Mouse (Mus musculus) splenic B cell, adult 2 months (primary cell): ENCODE data around the gene Gm10719.
A peak's percentile ranks its signal among the peaks of the same experiment; 100 is the strongest.
"Not testable (repeated sequence)": the region's sequence is repeated elsewhere in the genome, so short reads cannot be mapped to it uniquely, and the experiment has no call there.

ENCODE experiments used
- DNase-seq: peaks from one replicate; pipeline ENCODE4 v3.0.0-alpha.2; 2011; ENCODE audit warnings: low read depth, low spot score
- H3K27me3 ChIP-seq: 2 replicates; pipeline ENCODE4 v1.6.1; 2012; ENCODE audit warnings: mild to moderate bottlenecking, low read length, moderate library complexity, mixed read lengths; ENCODE audit not compliant: control insufficient read depth, poor library complexity, insufficient read depth, severe bottlenecking
- H3K36me3 ChIP-seq: 2 replicates; pipeline ENCODE4 v1.6.1; 2012; ENCODE audit warnings: mild to moderate bottlenecking, low read length, moderate library complexity, mixed read lengths; ENCODE audit not compliant: control insufficient read depth, poor library complexity, insufficient read depth, severe bottlenecking

Gm10719 gene

GRCm38 (mm10) chr9:3019835-3020727, 2.9 kb downstream of the Gm10719 start:
- H3K36me3 ChIP-seq, H3K27me3 ChIP-seq, DNase-seq: not testable (repeated sequence)

DNA sequence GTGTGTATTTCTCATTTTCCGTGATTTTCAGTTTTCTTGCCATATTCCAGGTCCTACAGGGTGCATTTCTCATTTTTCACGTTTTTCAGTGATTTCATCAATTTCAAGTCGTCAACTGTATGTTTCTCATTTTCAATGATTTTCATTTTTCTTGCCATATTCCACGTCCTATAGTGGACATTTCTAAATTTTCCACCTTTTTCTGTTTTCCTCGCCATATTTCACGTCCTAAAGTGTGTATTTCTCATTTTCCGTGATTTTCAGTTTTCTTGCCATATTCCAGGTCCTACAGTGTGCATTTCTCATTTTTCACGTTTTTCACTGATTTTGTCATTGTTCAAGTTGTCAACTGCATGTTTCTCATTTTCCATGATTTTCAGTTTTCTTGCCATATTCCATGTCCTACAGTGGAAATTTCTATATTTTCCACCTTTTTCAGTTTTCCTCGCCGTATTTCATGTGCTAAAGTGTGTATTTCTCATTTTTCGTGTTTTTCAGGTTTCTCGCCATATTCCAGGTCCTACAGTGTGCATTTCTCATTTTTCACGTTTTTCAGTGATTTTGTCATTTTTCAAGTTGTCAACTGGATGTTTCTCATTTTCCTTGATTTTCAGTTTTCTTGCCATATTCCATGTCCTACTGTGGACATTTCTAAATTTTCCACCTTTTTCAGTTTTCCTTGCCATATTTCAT, 5.3 kb downstream of the Gm10719 start:
- not testable (repeated sequence) for H3K27me3 ChIP-seq, H3K36me3 ChIP-seq
- DNase-seq, result peak; percentile 41

DNA sequence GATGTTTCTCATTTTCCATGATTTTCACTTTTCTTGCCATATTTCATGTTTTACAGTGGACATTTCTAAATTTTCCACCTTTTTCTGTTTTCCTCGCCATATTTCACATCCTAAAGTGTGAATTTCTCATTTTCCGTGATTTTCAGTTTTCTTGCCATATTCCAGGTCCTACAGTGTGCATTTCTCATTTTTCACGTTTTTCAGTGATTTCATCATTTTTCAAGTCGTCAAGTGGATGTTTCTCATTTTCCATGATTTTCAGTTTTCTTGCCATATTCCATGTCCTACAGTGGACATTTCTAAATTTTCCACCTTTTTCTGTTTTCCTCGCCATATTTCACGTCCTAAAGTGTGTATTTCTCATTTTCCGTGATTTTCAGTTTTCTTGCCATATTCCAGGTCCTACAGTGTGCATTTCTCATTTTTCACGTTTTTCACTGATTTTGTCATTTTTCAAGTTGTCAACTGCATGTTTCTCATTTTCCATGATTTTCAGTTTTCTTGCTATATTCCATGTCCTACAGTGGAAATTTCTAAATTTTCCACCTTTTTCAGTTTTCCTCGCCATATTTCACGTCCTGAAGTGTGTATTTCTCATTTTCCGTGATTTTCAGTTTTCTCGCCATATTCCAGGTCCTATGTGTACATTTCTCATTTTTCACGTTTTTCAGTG, 6.2 kb downstream of the Gm10719 start, which contains the start of gene Gm10718:
TSS of gene Gm10718 (plus strand) at position 236 of the 673 bp plus-strand sequence.
- not testable (repeated sequence) for H3K27me3 ChIP-seq, H3K36me3 ChIP-seq, DNase-seq

GRCm38 (mm10) chr9:3023985-3024648, 6.9 kb downstream of the Gm10719 start:
- not testable (repeated sequence) for H3K36me3 ChIP-seq, H3K27me3 ChIP-seq, DNase-seq

DNA sequence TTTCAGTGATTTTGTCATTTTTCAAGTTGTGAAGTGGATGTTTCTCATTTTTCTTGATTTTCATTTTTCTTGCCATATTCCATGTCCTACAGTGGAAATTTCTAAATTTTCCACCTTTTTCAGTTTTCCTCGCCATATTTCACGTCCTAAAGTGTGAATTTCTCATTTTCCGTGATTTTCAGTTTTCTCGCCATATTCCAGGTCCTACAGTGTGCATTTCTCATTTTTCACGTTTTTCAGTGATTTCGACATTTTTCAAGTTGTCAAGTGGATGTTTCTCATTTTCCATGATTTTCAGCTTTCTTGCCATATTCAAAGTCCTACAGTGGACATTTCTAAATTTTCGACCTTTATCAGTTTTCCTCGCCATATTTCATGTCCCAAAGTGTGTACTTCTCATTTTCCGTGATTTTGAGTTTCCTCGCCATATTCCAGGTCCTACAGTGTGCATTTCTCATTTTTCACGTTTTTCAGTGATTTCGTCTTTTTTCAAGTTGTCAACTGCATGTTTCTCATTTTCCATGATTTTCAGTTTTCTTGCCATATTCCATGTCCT, 7.8 kb downstream of the Gm10719 start, which contains the start of gene Gm10717:
TSS of gene Gm10717 (plus strand) at position 506 of the 556 bp plus-strand sequence.
- H3K36me3 ChIP-seq, DNase-seq, H3K27me3 ChIP-seq: not testable (repeated sequence)

GRCm38 (mm10) chr9:3025653-3026052, 8.4 kb downstream of the Gm10719 start:
- H3K27me3 ChIP-seq, H3K36me3 ChIP-seq, DNase-seq: not testable (repeated sequence)

DNA sequence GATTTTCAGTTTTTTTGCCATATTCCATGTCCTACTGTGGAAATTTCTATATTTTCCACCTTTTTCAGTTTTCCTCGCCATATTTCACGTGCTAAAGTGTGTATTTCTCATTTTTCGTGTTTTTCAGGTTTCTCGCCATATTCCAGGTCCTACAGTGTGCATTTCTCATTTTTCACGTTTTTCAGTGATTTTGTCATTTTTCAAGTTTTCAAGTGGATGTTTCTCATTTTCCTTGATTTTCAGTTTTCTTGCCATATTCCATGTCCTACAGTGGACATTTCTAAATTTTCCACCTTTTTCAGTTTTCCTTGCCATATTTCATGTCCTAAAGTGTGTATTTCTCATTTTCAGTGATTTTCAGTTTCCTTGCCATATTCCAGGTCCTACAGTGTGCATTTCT, 8.9 kb downstream of the Gm10719 start:
- not testable (repeated sequence) for H3K36me3 ChIP-seq, DNase-seq, H3K27me3 ChIP-seq

GRCm38 (mm10) chr9:3026741-3027140, 9.5 kb downstream of the Gm10719 start:
- H3K27me3 ChIP-seq, H3K36me3 ChIP-seq, DNase-seq: not testable (repeated sequence)

GRCm38 (mm10) chr9:3027200-3027599, 10.0 kb downstream of the Gm10719 start:
- DNase-seq, result peak; percentile 58

DNA sequence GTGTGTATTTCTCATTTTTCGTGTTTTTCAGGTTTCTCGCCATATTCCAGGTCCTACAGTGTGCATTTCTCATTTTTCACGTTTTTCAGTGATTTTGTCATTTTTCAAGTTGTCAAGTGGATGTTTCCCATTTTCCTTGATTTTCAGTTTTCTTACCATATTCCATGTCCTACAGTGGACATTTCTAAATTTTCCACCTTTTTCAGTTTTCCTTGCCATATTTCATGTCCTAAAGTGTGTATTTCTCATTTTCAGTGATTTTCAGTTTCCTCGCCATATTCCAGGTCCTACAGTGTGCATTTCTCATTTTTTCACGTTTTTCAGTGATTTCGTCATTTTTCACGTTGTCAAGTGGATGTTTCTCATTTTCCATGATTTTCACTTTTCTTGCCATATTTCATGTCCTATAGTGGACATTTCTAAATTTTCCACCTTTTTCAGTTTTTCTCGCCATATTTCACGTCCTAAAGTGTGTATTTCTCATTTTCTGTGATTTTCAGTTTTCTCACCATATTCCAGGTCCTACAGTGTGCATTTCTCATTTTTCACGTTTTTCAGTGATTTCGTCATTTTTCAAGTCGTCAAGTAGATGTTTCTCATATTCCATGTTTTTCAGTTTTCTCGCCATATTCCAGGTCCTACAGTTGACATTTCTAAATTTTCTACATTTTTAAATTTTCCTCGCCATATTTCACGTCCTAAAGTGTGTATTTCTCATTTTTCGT, 12.2 kb downstream of the Gm10719 start:
- DNase-seq, H3K36me3 ChIP-seq, H3K27me3 ChIP-seq: not testable (repeated sequence)

More at GRCm38 (mm10) chr9:3027200-3027599, 10.0 kb downstream of the Gm10719 start:
- H3K36me3 ChIP-seq, H3K27me3 ChIP-seq: not testable (repeated sequence)

GRCm38 (mm10) chr9:3030677-3031318, 13.6 kb downstream of the Gm10719 start:
- H3K36me3 ChIP-seq, H3K27me3 ChIP-seq: not testable (repeated sequence)
- peak; percentile 86 for DNase-seq

- H3K27me3 ChIP-seq, DNase-seq, H3K36me3 ChIP-seq: not testable (repeated sequence)
These were observed 17.1 kb downstream of the Gm10719 start, which contains the start of gene Gm17535 for GRCm38 (mm10) chr9:3034299-3034698. Gm17535 (plus strand) TSS chr9:3034599.

DNA sequence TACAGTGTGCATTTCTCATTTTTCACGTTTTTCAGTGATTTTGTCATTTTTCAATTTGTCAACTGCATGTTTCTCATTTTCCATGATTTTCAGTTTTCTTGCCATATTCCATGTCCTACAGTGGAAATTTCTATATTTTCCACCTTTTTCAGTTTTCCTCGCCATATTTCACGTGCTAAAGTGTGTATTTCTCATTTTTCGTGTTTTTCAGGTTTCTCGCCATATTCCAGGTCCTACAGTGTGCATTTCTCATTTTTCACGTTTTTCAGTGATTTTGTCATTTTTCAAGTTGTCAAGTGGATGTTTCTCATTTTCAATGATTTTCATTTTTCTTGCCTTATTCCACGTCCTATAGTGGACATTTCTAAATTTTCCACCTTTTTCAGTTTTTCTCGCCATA, 19.4 kb downstream of the Gm10719 start, which contains the start of gene Gm10715:
TSS of gene Gm10715 (plus strand) at position 301 of the 400 bp plus-strand sequence.
- not testable (repeated sequence) for H3K36me3 ChIP-seq, H3K27me3 ChIP-seq, DNase-seq
